Mouse (Mus musculus) kidney, adult 2 months (tissue): ENCODE measurements around the gene Naaladl1. TPM values are rescaled to one million over a fixed set of nuclear protein-coding genes. Genes with fewer than 3 reads are reported as not detected.

Experiments
- DNase-seq: peaks from one replicate; pipeline ENCODE4 v3.0.0; 2021
- H3K27ac ChIP-seq: fragments of 200-500 bp; 2 replicates; pipeline ENCODE4 v1.5.1; 2012; ENCODE audit warnings: low read depth, low read length, control low read depth, inconsistent platforms; ENCODE audit not compliant: insufficient read depth
- H3K27me3 ChIP-seq: fragments of 200-500 bp; replicated peaks from 2 replicates; pipeline ENCODE4 v1.6.1; 2012; ENCODE audit warnings: mild to moderate bottlenecking, moderate library complexity, low read length, inconsistent platforms; ENCODE audit not compliant: control insufficient read depth, insufficient read depth
- H3K36me3 ChIP-seq: fragments of 200-500 bp; 2 replicates; pipeline ENCODE4 v1.6.1; 2012; ENCODE audit warnings: mild to moderate bottlenecking, moderate library complexity, low read length, inconsistent platforms; ENCODE audit not compliant: control insufficient read depth, insufficient read depth
- H3K4me1 ChIP-seq: fragments of 200-500 bp; 2 replicates; pipeline ENCODE4 v1.6.1; 2011; ENCODE audit warnings: low read length; ENCODE audit not compliant: control insufficient read depth, insufficient read depth
- H3K4me3 ChIP-seq: fragments of 200-500 bp; 2 replicates; pipeline ENCODE4 v1.5.1; 2011; ENCODE audit warnings: mild to moderate bottlenecking, low read depth, low read length, control low read depth; ENCODE audit not compliant: insufficient read depth
- CTCF ChIP-seq: fragments of 200-500 bp; conservative IDR thresholded peaks from 2 replicates; pipeline ENCODE4 v1.5.1; 2011; ENCODE audit warnings: low read depth, mild to moderate bottlenecking, control low read depth, low read length, moderate library complexity, mixed read lengths; ENCODE audit not compliant: insufficient read depth, insufficient read length
- POLR2A ChIP-seq: fragments of 200-500 bp; IDR thresholded peaks from one replicate; pipeline ENCODE4 v1.6.1; 2011; ENCODE audit warnings: low read depth, low read length, control low read depth
- WGBS: fragments of 180-500 bp; shearing (Covaris S2); methylation state at CpG from one replicate; pipeline ENCODE4 v1.1.7; 2018; 5-methylcytosine and 5-hydroxymethylcytosine counted together
- polyA plus RNA-seq: library from polyadenylated mRNA; depleted of rRNA; stranded (reverse); fragments of >200 nt; gene quantifications from 2 replicates; pipeline ENCODE4 v1.2.3, GENCODE M21; 2012; rRNA removed

The Naaladl1 gene
- polyA plus RNA-seq, 1 experiment: 2.0 TPM

- H3K4me1 ChIP-seq: 0 out of 2 replicates have a peak, but pooled peaks cover 2% of the 10 kb centered on the region
- TF ChIP-seq CTCF: no peak
- TF ChIP-seq POLR2A: no peak
- H3K36me3 ChIP-seq: no peaks in the 10 kb centered on the region
- H3K27me3 ChIP-seq: no peaks in the 10 kb centered on the region
- H3K27ac ChIP-seq: no peak overlapping the region
- no peak for DNase-seq
- 64% methylated on average over 5 of the region's 5 CpGs for WGBS
- H3K4me3 ChIP-seq: no peak overlapping the region
These were observed 39.3 kb downstream of the Naaladl1 start for GRCm38 (mm10) chr19:6144842-6145241.

DNA sequence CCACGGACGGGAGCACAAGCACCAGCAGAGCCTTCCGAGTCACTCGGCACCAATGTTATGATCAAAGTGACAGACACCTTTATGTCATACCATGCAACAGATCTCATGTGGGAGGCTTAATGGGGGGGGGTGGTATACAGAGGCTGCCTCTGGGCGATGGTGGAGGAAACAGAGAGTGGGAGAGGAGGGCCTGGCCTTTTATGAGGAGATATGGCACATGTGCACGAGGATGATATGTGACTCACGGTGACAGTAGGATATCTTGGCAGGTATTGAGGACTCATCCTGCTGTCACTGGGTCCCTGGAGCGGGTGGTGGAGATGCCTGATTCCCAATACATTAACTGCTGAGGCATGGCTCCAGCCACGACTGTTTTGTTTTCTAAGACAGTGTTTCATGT, 49.6 kb downstream of the Naaladl1 start:
- TF ChIP-seq CTCF (no peak), POLR2A (no peak)
- no peaks in the 10 kb centered on the region for H3K27me3 ChIP-seq
- H3K4me1 ChIP-seq: no peaks in the 10 kb centered on the region
- 76% methylated on average over 9 of the region's 9 CpGs for WGBS
- H3K4me3 ChIP-seq: no peak overlapping the region
- no peak overlapping the region for H3K27ac ChIP-seq
- H3K36me3 ChIP-seq: no peaks in the 10 kb centered on the region
- DNase-seq: no peak

DNA sequence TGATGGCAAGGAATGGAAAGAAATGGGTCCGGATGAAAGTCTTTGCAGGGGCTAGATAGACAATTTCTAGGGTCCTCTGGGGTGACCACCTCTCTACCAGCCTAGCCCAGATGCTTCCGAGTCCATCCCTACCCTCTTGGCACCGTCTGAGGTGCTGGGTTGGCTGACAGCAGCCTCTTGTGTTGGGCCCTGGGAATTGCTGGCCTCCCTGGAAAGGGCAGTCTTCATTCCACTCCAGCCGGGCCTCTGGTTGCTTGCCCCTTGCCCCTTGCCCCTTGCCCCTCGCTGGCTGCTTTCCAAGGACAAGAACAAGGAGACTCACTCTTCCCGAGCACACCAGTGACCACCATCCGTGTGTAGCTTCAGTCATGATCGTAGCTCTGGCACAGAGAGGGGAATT, 50.8 kb downstream of the Naaladl1 start:
- 48% methylated on average over 8 of the region's 8 CpGs for WGBS
- no peak for TF ChIP-seq POLR2A
- no peak; the same call in 1 of the 2 replicates for TF ChIP-seq CTCF
- Histone ChIP-seq H3K27ac (no peak overlapping the region), H3K36me3 (no peaks in the 10 kb centered on the region), H3K27me3 (no peaks in the 10 kb centered on the region), H3K4me1 (no peaks in the 10 kb centered on the region), H3K4me3 (no peak overlapping the region)
- DNase-seq: peak; percentile 70

- TF ChIP-seq CTCF (no peak), POLR2A (no peak)
- Histone ChIP-seq H3K27ac (no peak overlapping the region), H3K27me3 (no peaks in the 10 kb centered on the region), H3K36me3 (no peaks in the 10 kb centered on the region), H3K4me1 (no peaks in the 10 kb centered on the region), H3K4me3 (no peak overlapping the region)
- 56% methylated on average over 6 of the region's 6 CpGs for WGBS
- no peak for DNase-seq
These were observed 51.6 kb downstream of the Naaladl1 start for GRCm38 (mm10) chr19:6157220-6157619.

DNA sequence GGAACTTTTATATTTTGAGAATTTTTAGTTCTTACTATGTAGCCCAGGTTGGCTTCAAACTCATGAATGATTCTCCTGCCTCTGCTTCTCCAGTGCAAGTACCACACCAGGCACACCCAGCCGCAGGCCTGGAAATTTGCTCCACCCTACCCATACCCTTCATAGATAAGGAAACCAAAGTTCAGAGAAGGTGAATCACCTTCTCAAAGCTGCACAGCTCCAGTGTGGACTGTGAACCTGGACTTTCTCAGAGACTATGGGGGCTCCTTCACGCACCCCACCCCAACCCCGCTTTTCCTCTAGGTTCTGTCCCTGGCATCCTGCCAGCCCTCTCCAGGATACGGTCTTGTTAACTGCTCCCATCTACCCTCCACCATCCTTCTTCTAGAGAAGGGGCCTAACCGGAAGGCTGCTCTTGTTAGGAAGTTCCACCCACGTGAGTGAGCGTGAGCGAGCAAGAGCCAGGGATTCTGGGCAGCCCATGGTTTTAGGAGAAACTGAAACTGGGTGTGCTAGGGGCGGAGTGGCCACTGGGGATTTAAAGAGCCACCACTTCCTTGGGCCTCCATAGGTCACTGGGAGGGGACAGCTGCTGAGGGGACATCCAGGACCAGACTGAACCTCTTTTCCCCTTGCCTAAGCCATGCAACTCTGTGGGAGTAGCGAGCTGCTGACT, 58.4 kb downstream of the Naaladl1 start:
- H3K36me3 ChIP-seq: no peaks in the 10 kb centered on the region
- WGBS: 56% methylated on average over 10 of the region's 10 CpGs
- no peaks in the 10 kb centered on the region for H3K27me3 ChIP-seq
- H3K27ac ChIP-seq: peak overlapping the region; percentile 10; the same call in 1 of the 2 replicates
- TF ChIP-seq CTCF (no peak), POLR2A (no peak)
- H3K4me1 ChIP-seq: no peaks in the 10 kb centered on the region
- H3K4me3 ChIP-seq: peak overlapping the region; percentile 45
- DNase-seq: peak; percentile 75

Other genes starting within 250 kb of the Naaladl1 start
- gene Frmd8, start 230.5 kb upstream of the Naaladl1 start, polyA plus RNA-seq: 18.5 and 23.1 TPM in 2 replicates
- gene Slc25a45, start 228.0 kb upstream of the Naaladl1 start, polyA plus RNA-seq: 52.7 and 63.4 TPM in 2 replicates
- 0.52 and 0.73 TPM in 2 replicates for gene Tigd3, start 211.6 kb upstream of the Naaladl1 start, polyA plus RNA-seq
- 71.5 and 79.7 TPM in 2 replicates for gene Dpf2, start 192.8 kb upstream of the Naaladl1 start, polyA plus RNA-seq
- gene Cdc42ep2, start 181.0 kb upstream of the Naaladl1 start, polyA plus RNA-seq: 12.0 and 12.2 TPM in 2 replicates
- gene Pola2, start 141.6 kb upstream of the Naaladl1 start, polyA plus RNA-seq: 24.9 and 26.2 TPM in 2 replicates
- not detected in 2 replicates for gene Slc22a20, start 119.6 kb upstream of the Naaladl1 start, polyA plus RNA-seq
- gene Capn1, start 89.9 kb upstream of the Naaladl1 start, polyA plus RNA-seq: 36.0 and 38.0 TPM in 2 replicates
- gene Syvn1, start 59.2 kb upstream of the Naaladl1 start, polyA plus RNA-seq: 31.5 and 32.8 TPM in 2 replicates
- gene Mrpl49, start 48.0 kb upstream of the Naaladl1 start, polyA plus RNA-seq: 32.0 and 37.3 TPM in 2 replicates
- 882 and 1,017 TPM in 2 replicates for gene Fau, start 47.9 kb upstream of the Naaladl1 start, polyA plus RNA-seq
- 42.3 and 57.7 TPM in 2 replicates for gene Znhit2, start 44.6 kb upstream of the Naaladl1 start, polyA plus RNA-seq
- 31.2 and 38.4 TPM in 2 replicates for gene Tm7sf2, start 37.4 kb upstream of the Naaladl1 start, polyA plus RNA-seq
- 65.0 and 67.1 TPM in 2 replicates for gene Vps51, start 28.6 kb upstream of the Naaladl1 start, polyA plus RNA-seq
- 0.58 TPM in 1 of 2 replicates, not detected in the other for gene Tmem262, start 25.7 kb upstream of the Naaladl1 start, polyA plus RNA-seq
- gene Gm28374, start 23.5 kb upstream of the Naaladl1 start, polyA plus RNA-seq: not detected in 2 replicates
- gene Zfpl1, start 20.8 kb upstream of the Naaladl1 start, polyA plus RNA-seq: 70.2 and 77.1 TPM in 2 replicates
- 0.37 and 0.67 TPM in 2 replicates for gene Cdca5, start 20.8 kb upstream of the Naaladl1 start, polyA plus RNA-seq
- gene AC131692.1, start 11.4 kb upstream of the Naaladl1 start, polyA plus RNA-seq: not detected in 2 replicates
- 23.8 and 30.3 TPM in 2 replicates for gene Sac3d1, start 12.9 kb downstream of the Naaladl1 start, polyA plus RNA-seq
- gene Snx15, start 22.5 kb downstream of the Naaladl1 start, polyA plus RNA-seq: 28.7 and 35.0 TPM in 2 replicates
- gene Batf2, start 35.2 kb downstream of the Naaladl1 start, polyA plus RNA-seq: 4.8 and 5.5 TPM in 2 replicates
- 144 and 157 TPM in 2 replicates for gene Arl2, start 35.8 kb downstream of the Naaladl1 start, polyA plus RNA-seq
- 0.16 and 0.28 TPM in 2 replicates for gene Majin, start 78.6 kb downstream of the Naaladl1 start, polyA plus RNA-seq
- gene Gpha2, start 120.6 kb downstream of the Naaladl1 start, polyA plus RNA-seq: 0.16 and 0.65 TPM in 2 replicates
- gene Ppp2r5b, start 130.1 kb downstream of the Naaladl1 start, polyA plus RNA-seq: 32.1 and 36.5 TPM in 2 replicates
- 27.4 and 33.2 TPM in 2 replicates for gene Atg2a, start 135.9 kb downstream of the Naaladl1 start, polyA plus RNA-seq
- 224 and 317 TPM in 2 replicates for gene Ehd1, start 170.9 kb downstream of the Naaladl1 start, polyA plus RNA-seq
- 26.6 and 31.1 TPM in 2 replicates for gene Cdc42bpg, start 200.7 kb downstream of the Naaladl1 start, polyA plus RNA-seq
- gene Men1, start 229.2 kb downstream of the Naaladl1 start, polyA plus RNA-seq: 49.5 and 63.2 TPM in 2 replicates
- gene Map4k2, start 235.4 kb downstream of the Naaladl1 start, polyA plus RNA-seq: 92.3 and 145 TPM in 2 replicates